Mouse (Mus musculus) duodenum, adult 2 months (tissue): ENCODE data around the gene Zfp971. TPM values are rescaled to one million over a fixed set of nuclear protein-coding genes. Genes with fewer than 3 reads are reported as not detected.

Experiments
- polyA plus RNA-seq: library from polyadenylated mRNA; depleted of rRNA; stranded (reverse); fragments of >200 nt; gene quantifications from 2 replicates; pipeline ENCODE4 v1.2.3, GENCODE M21; 2012; ENCODE audit warnings: low replicate concordance; rRNA removed

The Zfp971 gene
- not detected in 2 replicates for polyA plus RNA-seq

DNA sequence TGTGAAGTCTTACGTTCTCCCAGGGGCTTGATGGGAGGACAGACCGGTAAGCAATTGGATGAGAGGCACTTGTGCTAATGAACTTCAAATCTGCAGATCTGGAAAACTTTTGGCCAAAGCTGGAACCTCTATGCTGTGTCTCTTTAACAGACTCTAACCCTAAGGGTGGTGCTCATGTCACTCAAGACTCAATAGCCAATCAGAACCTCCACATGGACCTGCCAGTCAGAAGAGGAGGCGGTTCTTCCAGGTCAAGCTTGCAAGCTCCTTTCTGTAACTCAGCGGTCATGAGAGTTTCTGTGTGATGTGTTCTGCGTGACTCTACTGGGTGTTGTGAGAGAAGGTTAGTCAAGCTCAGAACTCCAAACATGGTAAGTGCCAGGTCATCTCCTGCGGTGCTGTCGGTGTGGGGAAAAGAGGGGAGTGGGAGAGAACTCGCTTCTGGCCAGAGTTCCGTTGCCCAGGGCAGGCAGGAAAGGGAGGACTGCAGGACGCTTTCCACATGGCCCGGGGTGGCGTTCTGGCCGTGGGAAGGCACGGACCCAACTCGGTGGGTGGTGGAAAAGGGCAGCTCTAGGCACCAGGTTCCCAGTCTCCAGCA, at the start of gene Zfp971:
Gene Zfp971 (plus strand): TSS at position 274 of the 601 bp plus-strand sequence.

DNA sequence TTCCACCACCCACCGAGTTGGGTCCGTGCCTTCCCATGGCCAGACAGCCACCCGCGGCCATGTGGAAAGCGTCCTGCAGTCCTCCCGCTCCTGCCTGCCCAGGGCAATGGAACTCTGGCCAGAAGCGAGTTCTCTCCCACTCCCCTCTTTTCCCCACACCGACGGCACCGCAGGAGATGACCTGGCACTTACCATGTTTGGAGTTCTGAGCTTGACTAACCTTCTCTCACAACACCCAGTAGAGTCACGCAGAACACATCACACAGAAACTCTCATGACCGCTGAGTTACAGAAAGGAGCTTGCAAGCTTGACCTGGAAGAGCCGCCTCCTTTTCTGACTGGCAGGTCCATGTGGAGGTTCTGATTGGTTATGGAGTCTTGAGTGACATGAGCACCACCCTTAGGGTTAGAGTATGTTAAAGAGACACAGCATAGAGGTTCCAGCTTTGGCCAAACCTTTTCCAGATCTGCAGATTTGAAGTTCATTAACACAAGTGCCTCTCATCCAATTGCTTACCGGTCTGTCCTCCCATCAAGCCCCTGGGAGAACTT, 55.2 kb downstream of the Zfp971 start, which contains the start of gene Zfp931:
Gene Zfp931 (minus strand): TSS at position 311 of the 552 bp plus-strand sequence.

Other genes starting within 250 kb of the Zfp971 start
- gene Gm14325, start 182.9 kb upstream of the Zfp971 start, polyA plus RNA-seq, result not detected in 2 replicates
- 0.12 TPM in 1 of 2 replicates, not detected in the other for gene Gm14327, start 126.2 kb upstream of the Zfp971 start, polyA plus RNA-seq
- gene Zfp972, start 97.7 kb upstream of the Zfp971 start, polyA plus RNA-seq, result not detected in 2 replicates
- gene Gm14326, start 66.0 kb upstream of the Zfp971 start, polyA plus RNA-seq, result 0.14 TPM in 1 of 2 replicates, not detected in the other
- not detected in 2 replicates for gene Zfp931, start 55.2 kb downstream of the Zfp971 start, polyA plus RNA-seq
- gene Phactr3, start 95.7 kb downstream of the Zfp971 start, polyA plus RNA-seq, result 0.13 and 0.14 TPM in 2 replicates